Mouse (Mus musculus): Measurements from ENCODE around the gene Veph1. TPM values are rescaled to one million over a fixed set of nuclear protein-coding genes. Genes with fewer than 3 reads are reported as not detected.
A peak's percentile ranks its signal among the peaks of the same experiment; 100 is the strongest.

Veph1 gene
- under 1 TPM; 0.13 to 0.20 TPM for total RNA-seq (2021)
- long read RNA-seq, experiment 1, partial matches to known transcripts, result 0 of 1 reads
- long read RNA-seq, experiment 1, other reads (novel, unspliced or antisense), result 1 of 1 reads
- long read RNA-seq, experiment 2, partial matches to known transcripts, result 0 of 1 reads
- long read RNA-seq, experiment 2, other reads (novel, unspliced or antisense), result 1 of 1 reads

DNA sequence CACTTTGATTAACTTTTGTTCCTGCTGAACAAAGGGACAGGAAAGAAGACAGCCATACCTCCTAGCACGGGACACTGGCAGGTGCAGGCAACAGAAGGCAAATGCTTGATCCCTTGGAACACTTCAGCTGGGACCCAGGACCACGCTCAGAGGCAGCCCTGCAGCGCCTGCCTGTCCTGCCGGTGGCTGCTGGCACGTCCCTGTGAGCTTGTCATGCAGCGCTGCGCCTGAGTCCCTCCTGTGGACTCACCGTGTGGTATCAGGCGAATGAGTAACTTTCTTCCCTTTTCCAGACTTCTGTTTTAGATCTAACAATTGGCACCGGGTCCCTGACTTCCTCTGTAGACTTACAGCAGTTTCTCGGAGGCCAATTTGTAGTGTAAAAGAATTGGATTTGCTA is at the start of gene Veph1:
Gene Veph1 (minus strand): TSS at position 293 of the 400 bp plus-strand sequence.
- no peak for TF ChIP-seq CTCF (conservative IDR thresholded peaks at IDR 0.05)
- H3K27ac ChIP-seq, result no peak within 1 kb of the TSS
- DNase-seq (ENCODE audit: low spot score in 2 of 2), result no peak
- H3K4me3 ChIP-seq, result no peak within 1 kb of the TSS

DNA sequence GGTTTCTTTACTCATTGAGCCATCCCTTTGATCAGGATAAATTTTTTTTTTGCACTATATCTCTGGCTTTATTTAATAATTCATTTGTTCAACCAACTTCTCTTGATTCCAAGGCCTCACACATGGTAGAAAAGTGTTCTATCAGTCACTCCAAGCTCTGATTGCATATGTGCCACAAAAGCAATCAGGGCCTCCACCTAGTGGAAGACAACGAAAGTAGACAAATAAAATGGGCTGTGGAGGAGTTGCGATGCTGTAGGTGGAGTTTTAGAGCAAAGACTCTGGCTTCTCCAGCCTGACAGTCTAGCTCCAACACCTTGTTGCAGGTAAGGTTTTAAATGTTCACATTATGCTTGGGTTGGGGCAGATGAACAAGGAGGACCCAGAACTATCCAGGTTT is 44.1 kb upstream of the Veph1 start:
- H3K4me3 ChIP-seq, result no peak overlapping the region
- TF ChIP-seq CTCF (conservative IDR thresholded peaks at IDR 0.05), result peak; percentile 49
- no peak for DNase-seq (ENCODE audit: low spot score in 2 of 2)
- H3K27ac ChIP-seq, result no peak overlapping the region

GRCm38 (mm10) chr3:66332401-66332729 is 35.7 kb upstream of the Veph1 start:
- no peak for TF ChIP-seq CTCF (conservative IDR thresholded peaks at IDR 0.05)
- DNase-seq (ENCODE audit: low spot score in 2 of 2), result no peak

GRCm38 (mm10) chr3:66331592-66332400 is 35.2 kb upstream of the Veph1 start:
- H3K27ac ChIP-seq, result no peak overlapping the region
- DNase-seq (ENCODE audit: low spot score in 2 of 2), result peak; percentile 39 to 73
- H3K4me3 ChIP-seq, result no peak overlapping the region
- peak; percentile 92 for TF ChIP-seq CTCF (conservative IDR thresholded peaks at IDR 0.05)

More at GRCm38 (mm10) chr3:66332401-66332729, 35.7 kb upstream of the Veph1 start:
- no peak overlapping the region for H3K4me3 ChIP-seq
- H3K27ac ChIP-seq, result no peak overlapping the region

DNA sequence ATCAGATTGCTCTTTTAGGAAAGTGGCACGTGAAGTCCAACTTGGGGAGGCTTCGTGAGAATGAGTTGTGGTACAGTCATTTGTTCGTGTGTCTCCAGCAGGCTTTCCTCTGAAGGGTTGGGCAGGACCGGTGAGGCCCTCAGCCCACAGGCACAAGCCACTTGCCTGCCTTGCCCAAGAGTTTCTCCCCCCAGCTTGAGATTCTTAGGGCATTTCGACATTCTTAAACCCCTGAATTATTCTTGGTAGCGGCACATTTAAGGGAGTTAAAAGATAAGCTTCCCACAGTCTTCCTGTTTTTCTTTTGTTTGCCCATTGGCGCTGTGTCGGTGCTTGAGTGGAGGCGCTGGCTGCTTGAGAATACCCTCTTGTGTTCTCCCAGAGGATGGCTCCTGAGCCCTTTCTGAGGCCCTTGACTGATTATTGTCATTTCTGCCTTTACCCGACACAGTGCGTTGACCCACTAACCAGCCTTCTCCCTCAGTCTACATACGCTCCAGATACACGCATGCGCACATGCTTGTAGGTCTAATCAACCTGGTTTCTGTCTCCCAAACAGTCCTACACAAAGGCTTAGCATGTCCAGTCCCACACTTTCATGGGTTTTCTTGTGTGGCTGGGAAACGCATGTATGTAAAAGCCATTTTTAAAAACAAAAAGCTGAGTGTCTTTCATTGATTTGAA is 34.4 kb upstream of the Veph1 start:
- Histone ChIP-seq H3K27ac (no peak overlapping the region), H3K4me3 (no peak overlapping the region)
- DNase-seq (ENCODE audit: low spot score in 2 of 2), result no peak
- no peak for TF ChIP-seq CTCF (conservative IDR thresholded peaks at IDR 0.05)

- H3K4me3 ChIP-seq, result no peak overlapping the region
- no peak for DNase-seq (ENCODE audit: low spot score in 2 of 2)
- H3K27ac ChIP-seq, result 0 out of 2 replicates have a peak overlapping the region, but pooled peaks have one; percentile 3
- TF ChIP-seq CTCF (conservative IDR thresholded peaks at IDR 0.05), result no peak
Measured at GRCm38 (mm10) chr3:66325962-66326834, 29.6 kb upstream of the Veph1 start.

DNA sequence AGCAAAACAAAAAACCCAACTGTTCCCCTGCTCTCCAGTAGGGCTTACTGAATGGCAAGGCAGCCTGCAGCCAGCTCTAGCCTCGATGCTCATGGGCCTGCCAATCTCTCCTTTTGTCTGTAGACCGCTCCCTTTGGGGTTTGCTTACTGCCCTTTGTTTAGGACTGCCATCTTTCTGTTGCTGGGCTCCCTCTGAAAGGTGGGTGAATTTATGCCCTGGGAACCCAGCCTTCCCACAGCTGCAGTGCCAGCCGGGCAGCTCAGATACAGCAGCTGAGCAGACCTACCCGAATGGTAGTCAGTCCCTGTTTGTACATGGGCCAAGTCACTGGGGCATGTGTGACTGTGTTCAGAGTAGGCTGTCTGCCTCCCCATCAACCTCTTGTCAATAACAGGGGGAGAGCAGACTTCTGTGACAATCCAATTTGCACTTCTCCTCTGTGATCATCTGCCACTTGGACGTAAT is 28.9 kb upstream of the Veph1 start:
- DNase-seq (ENCODE audit: low spot score in 2 of 2), result peak in 1 of 2 experiments; percentile 15
- H3K27ac ChIP-seq, result no peak overlapping the region

DNA sequence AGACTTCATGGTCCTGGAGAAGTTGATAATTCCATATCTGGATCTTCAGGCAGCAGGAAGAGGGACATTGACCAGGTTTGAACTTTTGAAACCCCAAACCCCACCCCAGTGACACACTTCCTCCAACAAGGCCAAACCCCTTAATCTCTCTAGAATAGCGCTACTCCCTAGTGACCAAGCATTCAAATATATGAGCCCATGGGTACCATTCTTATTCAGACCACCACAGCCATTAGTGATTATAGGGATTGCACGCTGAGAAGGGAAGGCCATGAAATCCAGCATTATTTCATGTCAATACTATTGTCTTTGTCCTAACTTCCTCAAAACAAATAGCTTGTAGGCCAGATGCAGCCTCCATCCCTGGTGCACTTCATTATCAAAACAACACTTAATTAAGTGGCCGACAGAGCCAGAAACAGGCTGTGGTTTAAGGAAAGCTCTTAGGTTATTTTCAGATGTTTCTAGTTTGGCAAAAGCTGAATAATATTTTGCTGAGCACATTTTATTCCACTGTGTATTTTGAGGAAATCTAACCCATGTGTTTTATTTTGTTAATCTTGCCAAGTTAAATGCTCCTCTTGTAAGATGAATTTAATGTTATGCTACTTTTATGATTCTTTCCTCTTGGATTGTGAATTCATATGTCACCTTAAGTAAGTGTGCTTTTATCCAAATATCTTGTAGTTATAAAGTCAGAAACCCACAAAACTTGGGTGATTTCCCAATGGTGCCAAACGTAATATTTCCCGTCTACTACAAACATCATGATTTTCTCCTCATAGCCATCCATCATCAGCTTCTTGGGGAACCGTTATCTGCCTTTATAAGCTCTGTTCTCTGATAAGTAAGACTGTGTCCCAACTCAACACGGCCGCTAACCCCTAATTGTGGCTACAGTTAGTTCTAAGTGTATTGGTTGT is 18.4 kb upstream of the Veph1 start:
- no peak for TF ChIP-seq CTCF (conservative IDR thresholded peaks at IDR 0.05)
- no peak overlapping the region for H3K27ac ChIP-seq
- DNase-seq (ENCODE audit: low spot score in 2 of 2), result no peak
- no peak overlapping the region for H3K4me3 ChIP-seq

More for the DNA sequence above, 28.9 kb upstream of the Veph1 start:
- TF ChIP-seq CTCF (conservative IDR thresholded peaks at IDR 0.05), result peak; percentile 47
- no peak overlapping the region for H3K4me3 ChIP-seq

DNA sequence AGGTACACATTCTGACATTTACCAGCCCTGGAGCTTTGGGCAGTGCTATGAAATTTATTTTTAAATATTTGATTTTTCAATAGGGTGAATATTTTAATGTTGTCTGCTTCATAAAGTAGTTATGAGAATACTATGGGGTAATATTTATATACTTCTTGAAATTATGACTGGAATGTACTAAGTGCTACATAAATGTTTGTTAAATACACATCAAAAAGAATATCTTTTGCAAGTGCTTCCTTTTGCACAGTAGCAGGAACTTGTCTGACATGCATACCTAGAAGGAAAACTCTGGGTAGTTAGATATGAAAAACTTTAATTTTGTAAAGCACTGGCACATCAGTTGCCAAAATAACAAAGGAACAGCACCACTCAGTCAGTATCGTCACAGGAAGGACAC is 13.9 kb upstream of the Veph1 start:
- no peak for DNase-seq (ENCODE audit: low spot score in 2 of 2)
- no peak for TF ChIP-seq CTCF (conservative IDR thresholded peaks at IDR 0.05)
- Histone ChIP-seq H3K27ac (no peak overlapping the region), H3K4me3 (no peak overlapping the region)

- Histone ChIP-seq H3K4me3 (no peak overlapping the region), H3K27ac (no peak overlapping the region)
- no peak for TF ChIP-seq CTCF (conservative IDR thresholded peaks at IDR 0.05)
Measured at GRCm38 (mm10) chr3:66309531-66309930, 12.9 kb upstream of the Veph1 start.

DNA sequence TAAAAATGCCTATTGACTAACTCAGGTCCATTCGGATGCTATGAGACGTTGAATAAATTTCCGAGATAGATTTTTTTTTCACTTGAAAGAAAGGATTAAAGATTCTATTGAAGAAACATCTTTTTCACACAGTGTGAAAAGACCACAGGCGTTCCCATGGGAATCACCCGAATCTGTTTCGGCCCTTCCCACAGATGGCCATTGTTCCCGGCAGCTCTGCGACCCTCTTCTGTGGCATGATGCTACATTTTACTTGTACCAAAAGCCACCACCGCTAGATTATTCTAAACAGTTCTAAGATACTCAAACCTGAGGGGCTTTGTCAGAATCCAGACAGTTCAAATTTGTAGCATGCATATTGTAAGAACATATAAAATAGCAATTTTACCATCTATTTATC is 1.4 kb downstream of the Veph1 start:
- Histone ChIP-seq H3K4me3 (no peak overlapping the region), H3K27ac (no peak overlapping the region)
- DNase-seq (ENCODE audit: low spot score in 2 of 2), result no peak
- no peak for TF ChIP-seq CTCF (conservative IDR thresholded peaks at IDR 0.05)

More at GRCm38 (mm10) chr3:66309531-66309930, 12.9 kb upstream of the Veph1 start:
- DNase-seq (ENCODE audit: low spot score in 2 of 2), result no peak

Measured in layer of hippocampus, adult 2 months (tissue).